Mouse (Mus musculus) cerebellum, adult 2 months (tissue): Measurements from ENCODE around the gene Maz. TPM values are rescaled to one million over a fixed set of nuclear protein-coding genes. Genes with fewer than 3 reads are reported as not detected.

ENCODE experiments used
- DNase-seq, 2 experiments: peaks; one replicate each; pipeline ENCODE4 v3.0.0; 2021
- H3K27ac ChIP-seq: fragments of 200-500 bp; 2 replicates; pipeline ENCODE4 v1.5.1; 2012; ENCODE audit warnings: low read length, control low read depth, inconsistent platforms; ENCODE audit not compliant: insufficient read depth
- H3K27me3 ChIP-seq: fragments of 200-500 bp; 2 replicates; pipeline ENCODE4 v1.6.1; 2012; ENCODE audit warnings: inconsistent platforms, mild to moderate bottlenecking, low read length, moderate library complexity; ENCODE audit not compliant: control insufficient read depth, insufficient read depth
- H3K4me1 ChIP-seq: fragments of 200-500 bp; 2 replicates; pipeline ENCODE4 v1.6.1; 2011; ENCODE audit warnings: low read length; ENCODE audit not compliant: control insufficient read depth, insufficient read depth
- H3K4me3 ChIP-seq: fragments of 200-500 bp; replicated peaks from 2 replicates; pipeline ENCODE3; 2011; ENCODE audit warnings: mild to moderate bottlenecking, low read depth, low read length, control low read depth; ENCODE audit not compliant: insufficient read depth
- CTCF ChIP-seq: fragments of 200-500 bp; IDR thresholded peaks from 2 replicates; pipeline ENCODE4 v1.5.1; 2011; ENCODE audit warnings: low read depth, mild to moderate bottlenecking, control low read depth, low read length, moderate library complexity, borderline replicate concordance; ENCODE audit not compliant: insufficient read depth
- POLR2A ChIP-seq: fragments of 200-500 bp; IDR thresholded peaks from 2 replicates; pipeline ENCODE4 v1.6.1; 2011; ENCODE audit warnings: low read length, control low read depth, borderline replicate concordance; ENCODE audit not compliant: insufficient read depth
- WGBS: fragments of 180-500 bp; shearing (Covaris S2); methylation state at CpG from one replicate; pipeline ENCODE4 v1.1.7; 2018; 5-methylcytosine and 5-hydroxymethylcytosine counted together
- polyA plus RNA-seq: library from polyadenylated mRNA; depleted of rRNA; stranded (reverse); fragments of >200 nt; gene quantifications from 2 replicates; pipeline ENCODE4 v1.2.3, GENCODE M21; 2012

The Maz gene
- polyA plus RNA-seq, 1 experiment: 198 TPM

DNA sequence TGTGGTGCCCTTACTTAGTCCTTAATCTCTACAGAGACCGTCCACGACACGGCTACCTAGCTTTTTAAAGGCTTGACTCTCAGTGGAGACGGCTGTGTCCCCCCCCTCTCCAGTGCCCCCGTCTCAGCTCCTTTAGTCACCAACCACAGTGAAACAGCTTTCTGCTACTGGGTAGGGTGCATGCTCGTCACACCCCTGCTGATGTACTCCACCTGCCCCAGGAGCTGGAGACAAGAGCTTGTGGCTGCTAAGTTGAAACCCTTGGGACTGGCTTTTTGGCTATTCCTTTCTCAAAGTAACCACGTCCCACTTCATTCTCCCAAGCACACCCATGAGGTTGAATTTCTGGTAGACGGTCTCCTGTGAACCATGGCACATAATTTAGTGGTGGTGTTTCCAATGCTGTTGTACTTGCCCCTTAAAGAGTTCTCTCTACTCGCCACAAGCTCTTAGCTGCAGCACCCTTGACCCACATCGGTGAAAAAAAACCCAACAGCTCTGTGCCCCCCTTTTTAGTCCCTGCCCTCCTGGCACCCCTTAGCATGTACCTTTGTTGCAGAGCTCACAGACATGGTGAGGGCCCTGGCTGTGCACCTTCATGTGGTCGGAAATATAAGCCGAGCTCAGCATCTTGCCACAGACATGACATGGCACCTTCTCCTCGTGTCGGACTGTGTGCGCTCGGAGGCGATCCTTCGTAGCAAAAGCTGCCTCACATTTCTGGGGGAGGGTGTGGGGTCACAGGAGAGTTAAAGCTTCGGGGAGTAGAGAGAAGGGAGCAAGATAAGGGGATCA is 2.7 kb downstream of the Maz start:
- peaks cover 25% of the 10 kb centered on the region; the same call in 1 of the 2 replicates for H3K4me1 ChIP-seq
- H3K4me3 ChIP-seq: peak overlapping the region; percentile 86
- no peak for TF ChIP-seq POLR2A
- no peak for TF ChIP-seq CTCF
- no peaks in the 10 kb centered on the region for H3K27me3 ChIP-seq
- WGBS: 9% methylated on average over 19 of the region's 19 CpGs
- peak overlapping the region; percentile 93 for H3K27ac ChIP-seq
- DNase-seq: peak; percentile 47 to 59

DNA sequence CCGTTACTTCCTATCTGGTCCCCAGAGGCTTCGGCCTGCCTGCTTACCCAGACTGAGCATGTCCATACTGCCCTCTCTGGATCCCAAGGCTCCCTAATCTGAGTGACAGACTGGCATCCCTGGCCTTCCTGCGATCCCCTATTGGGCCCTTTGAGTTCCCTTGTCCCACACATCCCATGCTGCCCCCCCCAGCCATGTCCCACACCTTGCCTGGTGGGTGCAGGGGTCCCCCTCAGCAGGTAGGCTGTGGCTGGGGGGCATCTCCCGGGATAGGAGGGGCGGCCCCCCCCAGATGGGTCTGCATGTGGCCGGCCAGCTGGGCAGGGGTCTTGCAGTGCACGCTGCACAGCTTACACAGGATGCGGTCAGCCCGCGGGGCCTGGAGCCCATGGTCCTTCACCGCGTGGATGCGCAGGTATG is 3.6 kb downstream of the Maz start:
- WGBS: 22% methylated on average over 13 of the region's 13 CpGs
- peak overlapping the region; percentile 31 for H3K4me3 ChIP-seq
- DNase-seq: peak; percentile 56 to 57
- peak overlapping the region; percentile 65 for H3K27ac ChIP-seq
- H3K27me3 ChIP-seq: no peaks in the 10 kb centered on the region
- peaks cover 25% of the 10 kb centered on the region; the same call in 1 of the 2 replicates for H3K4me1 ChIP-seq
- no peak for TF ChIP-seq CTCF
- TF ChIP-seq POLR2A: no peak

- peak overlapping the region; percentile 65 for H3K27ac ChIP-seq
- H3K4me1 ChIP-seq: peaks cover 22% of the 10 kb centered on the region; the same call in 1 of the 2 replicates
- peak in 1 of 2 experiments; percentile 46 for DNase-seq
- 41% methylated on average over 7 of the region's 7 CpGs for WGBS
- TF ChIP-seq POLR2A (no peak), CTCF (no peak)
- peak overlapping the region; percentile 31 for H3K4me3 ChIP-seq
- H3K27me3 ChIP-seq: no peaks in the 10 kb centered on the region
Measured at GRCm38 (mm10) chr7:127022528-127023271, 4.1 kb downstream of the Maz start.

DNA sequence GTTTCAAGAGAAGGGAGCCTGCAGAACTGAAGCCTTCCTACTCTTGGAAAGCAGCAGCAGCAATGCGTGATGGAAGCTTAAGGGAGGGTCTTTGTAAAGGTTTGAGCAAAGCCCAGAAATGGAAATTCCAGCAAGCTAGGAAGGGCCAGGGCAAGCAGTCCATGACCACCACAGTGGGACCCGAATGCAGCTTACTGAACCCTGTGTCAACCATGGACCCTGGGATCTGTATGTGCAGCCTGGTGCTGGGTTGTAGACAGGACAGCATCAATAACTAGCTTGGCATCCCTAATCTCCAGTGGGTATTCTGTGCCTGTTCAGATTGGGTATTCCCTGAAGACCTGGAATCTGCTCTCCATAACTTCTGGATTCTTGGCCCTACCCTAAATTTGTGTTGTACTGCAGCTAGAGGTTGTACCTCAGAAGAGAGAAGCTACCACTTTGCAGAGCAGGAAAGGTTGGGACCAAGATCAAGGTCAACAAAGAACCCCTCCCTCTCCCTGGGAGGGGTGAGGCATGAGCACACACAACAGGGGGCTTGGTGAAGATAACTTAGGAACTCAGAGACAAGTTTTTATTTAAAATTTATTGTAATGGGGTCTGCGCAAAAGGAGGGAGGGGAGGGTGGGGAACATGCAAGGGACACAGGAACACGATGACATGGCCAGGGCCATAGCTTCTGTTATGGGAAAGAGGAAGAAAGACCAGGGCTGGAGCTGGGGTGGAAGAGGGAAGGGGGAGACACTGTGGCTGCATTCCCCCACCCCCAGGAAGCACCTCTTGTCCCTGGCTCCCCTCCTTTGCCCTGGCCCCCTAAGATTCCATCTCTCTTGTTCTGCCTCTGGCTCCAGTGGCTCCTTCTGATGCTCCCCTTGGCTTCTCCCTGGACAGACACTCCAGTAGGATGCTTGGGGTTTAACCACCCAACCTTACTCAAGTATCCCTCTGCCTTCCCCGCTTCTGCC is 5.0 kb downstream of the Maz start:
- peak overlapping the region; percentile 91 for H3K27ac ChIP-seq
- peak overlapping the region; percentile 80 for H3K4me3 ChIP-seq
- peaks cover 22% of the 10 kb centered on the region; the same call in 1 of the 2 replicates for H3K4me1 ChIP-seq
- TF ChIP-seq CTCF (no peak), POLR2A (0 out of 2 replicates have a peak, but pooled peaks have one; percentile 16)
- peak in 1 of 2 experiments; percentile 22 for DNase-seq
- no peaks in the 10 kb centered on the region for H3K27me3 ChIP-seq
- WGBS: 33% methylated on average over 5 of the region's 5 CpGs

DNA sequence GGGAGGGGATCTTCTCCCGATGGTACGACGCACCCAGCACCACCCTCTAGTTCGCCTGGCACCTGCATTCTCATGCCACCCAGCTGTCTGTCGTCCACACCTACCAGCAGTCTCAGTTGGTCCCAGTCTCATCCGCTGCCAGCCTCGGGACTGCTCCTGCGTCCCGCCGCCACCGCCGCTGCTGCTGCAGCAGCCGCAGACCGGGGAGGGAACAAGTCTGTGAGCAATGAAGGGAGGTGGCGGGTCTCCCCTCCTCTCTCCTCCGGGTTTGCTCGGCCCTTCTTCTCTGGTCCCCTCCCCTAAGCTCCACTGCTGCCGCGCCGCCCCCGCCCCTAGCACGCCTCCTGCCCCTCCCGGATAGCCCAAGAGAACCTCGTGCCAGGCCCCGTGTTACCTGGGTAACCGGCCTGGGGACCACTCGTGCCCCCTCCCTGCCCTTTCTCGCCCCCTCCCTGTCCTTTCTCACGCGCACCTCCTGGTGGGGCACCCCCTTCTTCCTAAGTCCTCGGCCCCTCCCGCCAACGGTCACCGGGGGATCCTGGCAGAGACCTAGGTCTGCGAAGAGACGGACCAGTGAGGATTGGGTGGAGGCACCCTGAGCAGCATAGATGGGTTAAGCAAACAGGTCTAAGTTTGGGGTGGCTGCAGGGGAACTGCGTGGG is 5.8 kb downstream of the Maz start, which contains the start of the genes Gm42742 and Prrt2:
TSS of gene Gm42742 (minus strand) at position 197 of the 662 bp plus-strand sequence.
TSS of gene Prrt2 (minus strand) at position 311 of the 662 bp plus-strand sequence.
- peak; percentile 78 to 81 for DNase-seq
- peaks cover 22% of the 10 kb centered on the region; the same call in 1 of the 2 replicates for H3K4me1 ChIP-seq

GRCm38 (mm10) chr7:127020491-127020890 is 6.3 kb downstream of the Maz start:
- 1% methylated on average over 5 of the region's 5 CpGs for WGBS
- peak in 1 of 2 experiments; percentile 64 for DNase-seq
- TF ChIP-seq POLR2A (peak; percentile 5; the same call in 1 of the 2 replicates), CTCF (no peak)
- peaks cover 26% of the 10 kb centered on the region; the same call in 1 of the 2 replicates for H3K4me1 ChIP-seq
- H3K4me3 ChIP-seq: peak overlapping the region; percentile 80
- H3K27ac ChIP-seq: peak overlapping the region; percentile 91
- H3K27me3 ChIP-seq: no peaks in the 10 kb centered on the region

More for the DNA sequence above, 5.8 kb downstream of the Maz start, which contains the start of the genes Gm42742 and Prrt2:
- under 1% methylated on average over 37 of the region's 37 CpGs for WGBS
- Histone ChIP-seq H3K4me3 (peak within 1 kb of the TSS; percentile 80), H3K27me3 (no peaks in the 10 kb centered on the region), H3K27ac (peak within 1 kb of the TSS; percentile 91)
- TF ChIP-seq POLR2A (peak; percentile 39; the same call in 1 of the 2 replicates), CTCF (no peak)
